Mouse (Mus musculus) right cerebral cortex, postnatal 25 days (tissue): ENCODE measurements around the gene Stk39.

ENCODE experiments used
- DNase-seq: peaks from one replicate; pipeline ENCODE4 v3.0.0; 2022

Stk39 gene

GRCm38 (mm10) chr2:68336913-68337312, 135.2 kb downstream of the Stk39 start:
- DNase-seq, result no peak

GRCm38 (mm10) chr2:68334945-68335344, 137.1 kb downstream of the Stk39 start:
- DNase-seq, result no peak

GRCm38 (mm10) chr2:68325306-68325705, 146.8 kb downstream of the Stk39 start:
- no peak for DNase-seq

DNA sequence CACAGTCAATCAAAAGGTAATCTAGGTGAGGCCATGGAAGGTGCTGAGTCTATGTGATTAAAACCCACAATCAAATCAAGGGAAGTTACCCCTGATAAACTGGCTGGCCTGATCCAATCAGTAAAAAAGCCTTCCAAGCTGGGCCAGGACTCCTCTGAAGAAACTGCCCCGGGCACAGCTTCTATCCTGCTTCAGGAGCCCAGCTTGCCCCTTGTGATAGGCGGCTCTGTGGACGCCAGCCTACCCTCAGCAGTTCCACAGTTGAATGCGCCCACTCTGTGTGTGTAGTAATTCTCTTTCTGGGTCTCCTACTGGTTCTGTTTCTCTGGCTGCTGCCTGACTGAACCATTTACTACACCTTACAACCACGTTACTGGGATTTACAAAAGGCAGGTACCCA, 150.8 kb downstream of the Stk39 start:
- DNase-seq, result no peak

- DNase-seq, result no peak
Measured at GRCm38 (mm10) chr2:68320670-68321069, 151.4 kb downstream of the Stk39 start.

DNA sequence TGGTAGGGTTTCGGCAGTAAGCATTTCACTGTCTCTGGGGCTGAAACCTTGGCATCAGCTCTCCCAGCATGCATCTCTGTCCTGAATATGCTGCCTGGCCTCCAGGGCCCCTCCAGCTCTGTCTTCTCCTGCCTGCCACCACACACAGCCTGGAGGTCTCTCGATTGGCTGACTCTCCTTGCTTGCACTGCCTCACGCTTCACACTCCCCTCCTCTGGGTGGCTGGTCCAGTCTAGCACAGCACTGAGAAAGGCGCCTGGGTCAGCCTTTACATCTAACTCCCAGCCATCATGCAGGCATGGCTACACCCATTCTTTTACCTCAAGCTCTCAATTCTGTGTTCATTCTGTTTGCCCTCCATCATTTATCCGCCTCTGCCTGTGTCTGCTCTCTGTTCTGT, 153.6 kb downstream of the Stk39 start:
- DNase-seq, result no peak

DNA sequence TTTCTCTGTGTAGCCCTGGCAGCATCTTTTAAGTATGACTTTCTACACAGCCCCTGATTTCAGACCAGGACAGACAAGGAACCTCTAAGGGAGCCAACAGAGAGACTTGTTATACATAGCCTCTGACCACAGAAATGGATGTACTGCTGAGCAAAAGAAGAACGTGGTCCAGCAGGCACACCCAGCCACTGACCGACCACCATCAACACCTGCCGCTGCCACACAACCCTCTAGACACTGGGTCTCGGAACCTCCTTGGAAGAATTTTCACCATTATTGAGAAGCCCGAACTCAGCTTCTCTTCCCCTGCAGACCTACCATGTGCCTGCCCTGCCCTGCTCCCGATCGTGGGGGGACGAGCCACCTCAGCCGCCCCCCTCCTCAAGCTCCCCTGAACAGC, 154.2 kb downstream of the Stk39 start:
- no peak for DNase-seq

- no peak for DNase-seq
Measured at GRCm38 (mm10) chr2:68317452-68317851, 154.6 kb downstream of the Stk39 start.

DNA sequence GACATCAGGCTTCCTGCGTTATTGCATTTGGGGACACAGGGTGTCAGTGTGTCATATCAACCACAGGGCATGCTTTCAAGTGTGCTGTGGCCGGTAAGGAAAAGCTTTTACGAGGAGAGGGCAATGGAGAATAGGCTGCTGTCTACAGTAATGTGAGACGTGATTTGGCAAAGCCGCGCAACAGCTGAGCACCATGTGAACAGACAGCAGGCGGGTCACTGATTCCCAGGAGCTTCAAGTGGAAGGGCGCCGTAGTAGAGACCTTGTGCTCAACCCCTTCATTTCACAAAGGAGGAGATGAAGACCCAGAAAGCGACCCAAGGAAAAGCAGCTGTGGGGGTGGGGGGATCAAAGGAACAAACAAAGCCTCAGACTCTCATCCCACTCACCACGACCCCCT, 156.8 kb downstream of the Stk39 start:
- no peak for DNase-seq

DNA sequence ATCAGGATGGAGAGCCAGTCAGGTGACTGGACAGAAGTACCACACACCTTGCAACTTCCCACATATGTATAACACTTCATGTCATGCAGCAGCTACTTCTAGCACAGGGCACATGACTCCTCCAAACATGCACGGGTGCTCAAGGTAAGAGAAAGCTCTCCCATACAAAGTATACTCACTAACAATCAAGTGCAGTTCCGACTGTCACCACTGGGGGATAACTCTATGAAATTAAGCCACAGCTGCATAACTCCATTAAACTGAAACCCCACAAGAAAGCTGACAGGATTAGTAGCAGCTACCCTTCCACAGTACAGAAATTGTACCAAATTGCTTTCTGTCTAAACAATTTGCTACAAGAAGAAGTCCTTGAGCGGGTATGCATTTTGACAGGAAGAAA, 161.9 kb downstream of the Stk39 start:
- no peak for DNase-seq

GRCm38 (mm10) chr2:68306519-68306918, 165.5 kb downstream of the Stk39 start:
- no peak for DNase-seq

- DNase-seq, result peak; percentile 49
Measured at GRCm38 (mm10) chr2:68304771-68305460, 167.2 kb downstream of the Stk39 start.

DNA sequence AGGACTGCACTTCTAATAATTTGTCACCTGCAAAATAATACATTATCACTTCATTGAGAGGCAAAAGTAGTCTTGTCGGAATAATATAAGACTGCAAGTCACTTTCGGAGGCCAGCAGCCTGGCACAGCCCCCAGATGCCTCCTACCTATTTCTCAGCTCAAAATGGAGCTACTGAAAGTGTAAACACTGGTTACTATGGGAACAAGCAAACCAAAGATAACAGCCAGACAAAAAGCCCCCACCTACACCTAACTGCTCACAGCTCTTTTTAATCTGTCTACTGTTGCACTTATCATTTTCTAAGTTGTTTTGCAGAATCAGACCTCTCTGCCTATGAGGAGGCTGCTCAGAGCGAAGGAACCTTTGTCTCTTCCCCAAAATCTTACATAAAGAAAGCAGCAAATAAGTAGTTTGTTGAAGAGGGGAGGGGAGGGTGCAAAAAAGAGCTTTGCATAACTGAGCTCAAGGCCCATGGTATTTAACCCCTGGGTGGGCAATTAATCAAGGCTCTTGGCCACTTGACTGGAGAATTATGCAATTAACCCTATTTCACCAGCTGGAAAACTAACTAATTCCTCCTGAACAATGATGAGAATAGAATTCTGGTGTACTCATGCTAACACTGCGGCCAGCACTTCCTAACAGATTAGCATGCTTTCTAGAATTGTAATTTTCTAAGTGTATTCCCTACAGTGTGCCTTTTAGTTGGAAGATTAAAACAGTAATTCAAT, 170.1 kb downstream of the Stk39 start:
- DNase-seq, result peak; percentile 62

GRCm38 (mm10) chr2:68298356-68298755, 173.7 kb downstream of the Stk39 start:
- DNase-seq, result no peak

DNA sequence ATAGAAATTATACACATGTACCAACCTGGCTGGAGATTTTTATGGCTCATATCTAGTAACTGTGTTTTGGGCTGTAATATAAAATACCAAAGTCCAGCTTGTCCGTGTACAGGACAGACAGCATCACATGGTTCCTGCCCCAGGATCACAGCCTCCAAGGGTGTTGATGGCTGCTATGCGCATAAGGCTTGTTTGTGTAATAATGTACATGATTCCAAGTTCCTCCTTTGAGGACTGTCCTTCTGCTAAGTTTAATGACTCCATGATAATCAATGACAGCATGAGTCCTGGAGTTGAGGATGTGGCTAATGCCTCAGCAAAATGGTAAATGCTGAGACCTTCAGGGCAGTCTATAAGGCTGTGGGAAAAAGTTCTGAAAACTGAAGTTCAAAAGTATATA, 174.1 kb downstream of the Stk39 start:
- DNase-seq, result no peak

GRCm38 (mm10) chr2:68296743-68297142, 175.3 kb downstream of the Stk39 start:
- no peak for DNase-seq

DNA sequence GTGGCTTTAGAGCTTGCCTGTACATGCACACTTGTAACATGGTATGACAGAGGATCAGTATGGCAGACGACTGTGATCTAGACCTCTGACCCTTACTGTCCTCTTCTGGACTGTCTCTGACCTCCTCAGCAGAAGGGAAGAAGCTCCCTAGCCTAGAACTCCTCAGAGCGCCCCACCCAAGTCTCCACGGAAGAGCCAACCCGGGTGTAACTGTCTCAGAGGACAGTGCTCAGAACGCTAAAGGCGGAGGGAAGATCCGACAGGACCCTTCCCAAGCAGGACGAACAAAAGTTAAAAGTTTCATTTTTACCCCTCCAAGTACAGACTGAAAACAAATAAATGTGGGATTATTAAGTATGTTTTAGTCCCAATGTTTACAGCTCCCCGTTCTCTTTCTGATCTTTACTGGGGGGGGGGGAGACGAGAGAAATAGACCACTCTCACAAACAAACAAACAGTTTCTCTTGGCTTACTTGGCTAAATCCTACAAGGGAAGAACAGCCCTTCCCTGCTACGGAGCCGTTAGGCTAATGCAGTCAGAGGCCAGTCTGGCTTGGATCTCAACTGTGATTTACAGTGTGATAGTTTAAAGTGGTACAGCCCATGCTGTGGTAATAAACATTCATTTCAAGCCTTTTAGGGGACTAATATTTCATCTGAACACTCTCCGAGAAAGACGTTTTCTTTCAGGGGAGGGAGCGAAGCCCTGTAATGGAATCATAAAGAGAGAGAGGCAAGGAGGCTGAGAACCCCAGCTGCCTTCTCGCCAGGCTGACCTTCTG, 179.3 kb downstream of the Stk39 start:
- no peak for DNase-seq

DNA sequence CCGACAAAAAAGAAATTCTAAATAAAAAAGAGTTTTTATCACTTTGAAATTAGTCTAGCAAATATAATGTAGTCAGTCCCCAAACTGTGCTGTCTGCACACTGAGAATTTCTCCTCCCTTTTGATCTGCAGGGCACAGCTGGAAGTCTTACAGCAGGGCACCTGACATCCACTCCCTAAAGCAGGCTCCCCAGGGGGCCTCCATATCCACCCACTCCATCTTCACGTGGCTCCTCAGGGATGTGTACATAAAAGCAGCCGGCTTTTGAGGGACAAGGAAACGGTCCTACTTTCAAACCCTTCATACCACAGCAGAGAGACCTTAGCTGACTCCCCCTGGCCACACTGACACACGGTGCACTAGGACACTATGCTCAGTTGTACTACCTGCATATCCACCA, 180.2 kb downstream of the Stk39 start:
- no peak for DNase-seq

- no peak for DNase-seq
Measured at GRCm38 (mm10) chr2:68289961-68290360, 182.1 kb downstream of the Stk39 start.

- DNase-seq, result no peak
Measured at GRCm38 (mm10) chr2:68289177-68289576, 182.9 kb downstream of the Stk39 start.

- DNase-seq, result no peak
Measured at GRCm38 (mm10) chr2:68288106-68288505, 184.0 kb downstream of the Stk39 start.

GRCm38 (mm10) chr2:68284391-68284790, 187.7 kb downstream of the Stk39 start:
- DNase-seq, result no peak

DNA sequence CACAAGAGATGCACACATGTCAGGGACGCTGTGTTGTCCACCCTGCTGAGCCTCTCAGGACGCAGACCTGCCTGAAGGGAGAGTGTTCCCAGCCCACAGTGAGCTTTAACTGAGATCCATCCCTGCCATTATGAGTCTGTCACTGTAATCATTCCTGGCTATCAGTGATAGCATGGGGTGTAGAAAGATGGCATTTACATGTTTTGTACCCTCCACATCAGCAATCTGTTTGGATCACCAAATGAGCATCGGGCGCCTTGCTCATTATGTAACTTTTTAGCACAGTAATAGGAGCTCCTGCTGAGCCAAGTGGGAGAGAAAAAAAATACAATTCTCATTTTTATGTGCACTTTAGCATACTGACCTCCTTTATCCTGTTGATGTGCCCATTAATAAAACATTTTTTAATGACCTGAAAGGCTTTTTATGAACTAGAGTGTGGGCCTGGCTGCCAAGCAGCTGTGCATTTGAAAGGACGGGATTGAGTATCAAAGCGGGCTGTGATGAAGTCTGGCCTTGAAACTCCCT, 189.0 kb downstream of the Stk39 start:
- DNase-seq, result no peak

DNA sequence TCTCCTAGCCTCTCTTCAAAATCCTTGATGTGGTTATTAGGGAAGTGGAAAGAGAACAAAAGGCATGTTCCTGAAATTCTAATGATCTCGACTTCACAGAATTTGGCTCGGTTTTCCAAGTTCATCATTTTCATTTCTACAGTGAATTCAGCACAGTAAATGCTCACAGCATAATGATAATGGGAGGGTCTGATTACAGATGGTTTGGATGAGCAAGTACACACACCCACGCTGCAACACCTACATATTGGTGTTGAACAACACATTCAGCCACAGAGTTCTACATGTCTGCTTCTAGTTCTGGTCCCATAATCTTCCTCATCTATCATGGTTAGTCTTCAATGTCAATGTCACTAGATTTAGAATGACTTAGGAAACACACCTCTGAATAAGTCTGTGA, 190.5 kb downstream of the Stk39 start:
- no peak for DNase-seq
